In genomic region chr4:130531645-130532280, GRCm38 (mm10) we compare ENCODE assay signal across 8 mouse cellular contexts. TPM values are rescaled to one million over a fixed set of nuclear protein-coding genes. Genes with fewer than 3 reads are reported as not detected.
DNase-seq lines count a peak whose midpoint lies in the region; ATAC-seq and TF ChIP-seq lines count a peak whose summit lies in the region.

No protein-coding gene starts in this region.

- no peaks in the 10 kb centered on the region for H3K9me3 ChIP-seq in embryonic facial prominence, embryonic 11.5 days (replicated peaks; ENCODE audit: control insufficient read depth, low read length)
- H3K9me3 ChIP-seq in limb, embryonic 14.5 days (ENCODE audit: control insufficient read depth, low read length): no peaks in the 10 kb centered on the region
- no peaks in the 10 kb centered on the region for H3K9me3 ChIP-seq in midbrain, embryonic 15.5 days

- H3K27ac ChIP-seq in embryonic facial prominence, embryonic 11.5 days (replicated peaks; ENCODE audit: low read depth, low read length): no peak overlapping the region
- no peak overlapping the region for H3K27ac ChIP-seq in limb, embryonic 14.5 days (replicated peaks; ENCODE audit: low read depth, low read length)
- H3K27ac ChIP-seq in midbrain, embryonic 15.5 days: no peak overlapping the region

- TF ChIP-seq POLR2A in limb, embryonic 14.5 days (IDR thresholded peaks at IDR 0.05; ENCODE audit: borderline replicate concordance, extremely low read depth, insufficient read depth, insufficient read length): no peak

- no peaks in the 10 kb centered on the region for H3K27me3 ChIP-seq in embryonic facial prominence, embryonic 11.5 days (ENCODE audit: control insufficient read depth, insufficient read depth, low read length)
- H3K27me3 ChIP-seq in limb, embryonic 14.5 days (ENCODE audit: control insufficient read depth, insufficient read depth, low read length): no peaks in the 10 kb centered on the region
- H3K27me3 ChIP-seq in midbrain, embryonic 15.5 days (replicated peaks): no peaks in the 10 kb centered on the region

- WGBS in embryonic facial prominence, embryonic 11.5 days: 23% methylated on average over 28 of the region's 28 CpGs
- WGBS in limb, embryonic 14.5 days: 21% methylated on average over 28 of the region's 28 CpGs
- WGBS in midbrain, embryonic 15.5 days: 25% methylated on average over 28 of the region's 28 CpGs

- no peaks in the 10 kb centered on the region for H3K4me1 ChIP-seq in embryonic facial prominence, embryonic 11.5 days (ENCODE audit: control insufficient read depth, insufficient read depth, low read length)
- H3K4me1 ChIP-seq in limb, embryonic 14.5 days (ENCODE audit: control insufficient read depth, insufficient read depth, low read length): peaks cover 4% of the 10 kb centered on the region; the same call in 1 of the 2 replicates
- peaks cover 5% of the 10 kb centered on the region for H3K4me1 ChIP-seq in midbrain, embryonic 15.5 days

- no peak for ATAC-seq in CD4-positive, CD25-positive, alpha-beta regulatory T cell, adult 4 months
- peak; percentile 60; the same call in 1 of the 2 replicates for ATAC-seq in embryonic facial prominence, embryonic 11.5 days (replicated peaks; ENCODE audit: insufficient number of reproducible peaks, low FRiP score, low TSS enrichment, low read depth)
- peak; percentile 51; the same call in 1 of the 2 replicates for ATAC-seq in limb, embryonic 14.5 days (ENCODE audit: low FRiP score, low read depth)
- ATAC-seq in midbrain, embryonic 15.5 days (replicated peaks): no peak

- no peak overlapping the region for H3K9ac ChIP-seq in embryonic facial prominence, embryonic 11.5 days (replicated peaks; ENCODE audit: low read length)
- H3K9ac ChIP-seq in limb, embryonic 14.5 days (ENCODE audit: low read depth, low read length, severe bottlenecking): no peak overlapping the region
- no peak overlapping the region for H3K9ac ChIP-seq in midbrain, embryonic 15.5 days

- no peak overlapping the region for H3K4me2 ChIP-seq in embryonic facial prominence, embryonic 11.5 days (ENCODE audit: low read depth, low read length)
- peak overlapping the region; percentile 41 for H3K4me2 ChIP-seq in limb, embryonic 14.5 days (replicated peaks; ENCODE audit: low read depth, low read length, severe bottlenecking)
- H3K4me2 ChIP-seq in midbrain, embryonic 15.5 days: peak overlapping the region; percentile 31

- no peaks in the 10 kb centered on the region; the same call in none of the 2 replicates for H3K36me3 ChIP-seq in embryonic facial prominence, embryonic 11.5 days (replicated peaks; ENCODE audit: control insufficient read depth, insufficient read depth, low read depth, low read length)
- no peaks in the 10 kb centered on the region; the same call in none of the 2 replicates for H3K36me3 ChIP-seq in limb, embryonic 14.5 days (ENCODE audit: control insufficient read depth, insufficient read depth, low read length)
- H3K36me3 ChIP-seq in midbrain, embryonic 15.5 days (replicated peaks): peaks cover 8% of the 10 kb centered on the region; the same call in 1 of the 2 replicates

- H3K4me3 ChIP-seq in embryonic facial prominence, embryonic 11.5 days (ENCODE audit: low read depth, low read length): no peak overlapping the region
- no peak overlapping the region for H3K4me3 ChIP-seq in limb, embryonic 14.5 days (replicated peaks; ENCODE audit: low read length)
- H3K4me3 ChIP-seq in midbrain, embryonic 15.5 days: no peak overlapping the region

- DNase-seq in CD4-positive, CD25-positive, alpha-beta regulatory T cell, adult 2 months (ENCODE audit: low read depth, low spot score): peak; percentile 69
- DNase-seq in embryonic facial prominence, embryonic 11.5 days (ENCODE audit: low spot score): peak; percentile 74
- peak; percentile 94 for DNase-seq in heart, adult 11 months
- DNase-seq in kidney, adult 11 months: peak; percentile 62
- peak; percentile 59 for DNase-seq in limb, embryonic 14.5 days (ENCODE audit: low spot score)
- DNase-seq in spleen, postnatal 14 days (ENCODE audit: low spot score in 2 of 2): peak; percentile 37 to 64

RNA-seq across cellular contexts. Expression of gene Nkain1, which starts 42.2 kb away (rescaled TPM):
- polyA plus RNA-seq in CD4-positive, CD25-positive, alpha-beta regulatory T cell, adult 4 months (2017; shearing (Covaris generic)): not detected
- polyA plus RNA-seq in embryonic facial prominence, embryonic 11.5 days (2014; fragmentation: Nextera tagmentation; extraction: Ambion mirVana): 10.4 and 11.5 TPM in 2 replicates
- polyA plus RNA-seq in limb, embryonic 14.5 days (2012; rRNA removed): 33.5 and 50.3 TPM in 2 replicates
- polyA plus RNA-seq in limb, embryonic 14.5 days (2014; fragmentation: Nextera tagmentation; extraction: Ambion mirVana): 3.4 and 4.5 TPM in 2 replicates
- polyA plus RNA-seq in midbrain, embryonic 15.5 days (2015; fragmentation: Nextera tagmentation; extraction: Ambion mirVana): 12.8 and 13.6 TPM in 2 replicates

Comparison
In these comparisons a context has a peak if more than half of its experiments do, and no peak if none do; other contexts are left out.
1. ATAC-seq: peak in embryonic facial prominence, embryonic 11.5 days (single experiment) and limb, embryonic 14.5 days (single experiment); none in CD4-positive, CD25-positive, alpha-beta regulatory T cell, adult 4 months (single experiment) and midbrain, embryonic 15.5 days (single experiment).
2. RNA of gene Nkain1, which starts 42.2 kb away (polyA plus RNA-seq): 3.4 to 50.3 TPM in limb, embryonic 14.5 days, 12.8 to 13.6 TPM in midbrain, embryonic 15.5 days and 10.4 to 11.5 TPM in embryonic facial prominence, embryonic 11.5 days; not detected in CD4-positive, CD25-positive, alpha-beta regulatory T cell, adult 4 months; every median in the first group is over 4 times any median in the second.
3. Peak in every context shown above with its lines, with median percentiles within 50 percentile points of each other: DNase-seq.